Mouse (Mus musculus) limb, embryonic 10.5 days (tissue): Measurements from ENCODE around the gene Manbal. TPM values are rescaled to one million over a fixed set of nuclear protein-coding genes. Genes with fewer than 3 reads are reported as not detected.

Experiments used
- DNase-seq: peaks from one replicate; pipeline ENCODE4 v3.0.0-alpha.2; 2017; ENCODE audit warnings: low spot score
- H3K27ac ChIP-seq: fragments of 300-500 bp; sonication (generic); 2 replicates; pipeline ENCODE4 v1.5.1; 2016; ENCODE audit warnings: mild to moderate bottlenecking
- H3K27me3 ChIP-seq: fragments of 300-500 bp; sonication (generic); 2 replicates; pipeline ENCODE4 v1.6.1; 2016; ENCODE audit warnings: low read depth, mild to moderate bottlenecking; ENCODE audit not compliant: poor library complexity, severe bottlenecking
- H3K36me3 ChIP-seq: fragments of 300-500 bp; sonication (generic); 2 replicates; pipeline ENCODE4 v1.6.1; 2016; ENCODE audit warnings: mild to moderate bottlenecking, moderate library complexity
- H3K4me1 ChIP-seq: fragments of 300-500 bp; sonication (generic); 2 replicates; pipeline ENCODE4 v1.6.1; 2016
- H3K4me3 ChIP-seq: fragments of 300-500 bp; sonication (generic); 2 replicates; pipeline ENCODE4 v1.5.1; 2016; ENCODE audit warnings: mild to moderate bottlenecking, moderate library complexity
- H3K9me3 ChIP-seq: fragments of 300-500 bp; sonication (generic); replicated peaks from 2 replicates; pipeline ENCODE4 v1.6.1; 2016; ENCODE audit warnings: mild to moderate bottlenecking
- WGBS: fragments of 180-500 bp; shearing (Covaris S2); methylation state at CpG from one replicate; pipeline ENCODE4 v1.1.7; 2016; 5-methylcytosine and 5-hydroxymethylcytosine counted together
- polyA plus RNA-seq: library from polyadenylated mRNA; unstranded; fragments of >200 nt; fragmentation: Nextera tagmentation; extraction: Ambion mirVana; gene quantifications from 2 replicates; pipeline ENCODE4 v1.2.1, GENCODE M21; 2016

The Manbal gene
- polyA plus RNA-seq: 70.0 and 70.9 TPM in 2 replicates

DNA sequence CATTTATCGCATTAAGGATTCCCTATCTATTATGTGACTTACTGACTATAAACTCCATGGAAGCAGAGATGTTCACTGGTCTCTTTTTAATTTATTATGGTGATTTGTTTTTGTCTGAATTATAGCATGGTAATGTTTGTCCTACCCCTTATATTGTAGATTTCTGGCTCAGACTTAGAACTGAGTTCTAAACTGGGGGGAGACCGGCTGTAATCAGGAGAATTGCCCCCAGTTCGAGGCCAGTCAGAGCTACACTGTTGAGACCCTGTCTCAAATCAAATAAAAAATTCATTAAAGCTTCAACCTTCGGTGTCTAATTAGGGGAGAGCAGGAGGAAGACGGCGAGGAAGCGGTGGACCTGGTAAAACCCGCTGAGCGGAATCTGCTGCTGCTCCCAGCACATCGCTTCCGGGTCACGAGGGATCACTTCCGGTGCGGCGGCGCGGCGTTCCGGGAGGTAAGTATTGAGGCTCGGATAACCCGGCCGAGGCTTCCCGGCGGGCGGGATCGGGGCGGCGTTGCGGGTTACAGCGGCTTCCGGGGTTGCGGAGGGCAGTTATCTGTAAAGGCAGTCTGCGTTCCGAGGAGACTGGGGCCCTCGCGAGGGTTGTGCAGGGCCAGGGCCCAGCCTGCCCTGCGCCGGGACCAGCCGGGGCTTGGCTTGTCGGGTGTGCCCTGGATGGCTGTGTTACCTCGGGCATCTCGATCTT, at the start of gene Manbal:
TSS of gene Manbal (plus strand) at position 411 of the 710 bp plus-strand sequence.
- Histone ChIP-seq H3K27ac (peak within 1 kb of the TSS; percentile 96), H3K27me3 (no peaks in the 10 kb centered on the region), H3K4me3 (peak within 1 kb of the TSS; percentile 97), H3K36me3 (peaks cover 10% of the 10 kb centered on the region), H3K4me1 (peaks cover 16% of the 10 kb centered on the region), H3K9me3 (no peaks in the 10 kb centered on the region)
- WGBS: 5% methylated on average over 42 of the region's 42 CpGs
- peak; percentile 97 for DNase-seq

DNA sequence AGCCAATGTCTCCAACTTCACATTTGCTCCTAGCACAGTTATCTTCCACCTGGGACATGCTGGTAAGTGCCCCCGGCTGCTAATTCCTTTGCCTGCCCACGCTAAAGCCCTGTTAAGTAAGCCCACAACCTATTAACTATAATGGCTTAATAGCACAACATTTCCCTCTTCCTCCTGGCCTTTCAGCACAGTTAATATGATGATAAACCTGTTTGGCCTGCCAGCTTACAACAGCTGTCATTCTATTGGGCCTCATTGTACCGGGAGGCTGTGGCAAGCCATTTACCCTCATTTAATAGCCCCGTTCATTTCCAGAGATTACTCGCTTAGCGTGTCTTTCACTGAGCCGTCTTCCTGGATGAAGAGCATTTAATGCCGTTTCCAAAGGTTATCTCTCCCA, 47.3 kb upstream of the Manbal start:
- Histone ChIP-seq H3K36me3 (peaks cover 98% of the 10 kb centered on the region), H3K9me3 (no peaks in the 10 kb centered on the region), H3K27ac (no peak overlapping the region), H3K27me3 (no peaks in the 10 kb centered on the region), H3K4me1 (no peaks in the 10 kb centered on the region), H3K4me3 (no peak overlapping the region)
- 79% methylated on average over 8 of the region's 8 CpGs for WGBS
- no peak for DNase-seq

DNA sequence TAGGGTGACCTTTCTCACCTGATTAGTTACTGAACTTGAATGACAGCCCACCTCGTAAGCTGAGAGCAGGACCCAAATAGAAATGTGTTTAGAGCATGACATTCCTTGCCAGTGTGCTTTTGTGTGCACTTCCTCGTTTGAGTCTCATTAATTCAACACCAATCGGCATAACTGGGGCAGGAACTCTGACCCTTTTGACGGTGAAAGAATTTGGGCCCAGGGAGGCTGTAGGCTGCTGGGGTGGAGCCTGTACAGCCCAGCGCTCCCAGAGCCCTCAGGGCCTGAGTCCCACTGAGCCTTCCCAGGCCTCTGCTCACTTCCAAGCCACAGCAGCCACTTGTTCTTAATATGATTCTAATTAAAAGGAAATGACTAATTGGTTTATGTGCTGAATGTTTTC, 46.5 kb upstream of the Manbal start:
- 59% methylated on average over 5 of the region's 5 CpGs for WGBS
- H3K9me3 ChIP-seq: no peaks in the 10 kb centered on the region

DNA sequence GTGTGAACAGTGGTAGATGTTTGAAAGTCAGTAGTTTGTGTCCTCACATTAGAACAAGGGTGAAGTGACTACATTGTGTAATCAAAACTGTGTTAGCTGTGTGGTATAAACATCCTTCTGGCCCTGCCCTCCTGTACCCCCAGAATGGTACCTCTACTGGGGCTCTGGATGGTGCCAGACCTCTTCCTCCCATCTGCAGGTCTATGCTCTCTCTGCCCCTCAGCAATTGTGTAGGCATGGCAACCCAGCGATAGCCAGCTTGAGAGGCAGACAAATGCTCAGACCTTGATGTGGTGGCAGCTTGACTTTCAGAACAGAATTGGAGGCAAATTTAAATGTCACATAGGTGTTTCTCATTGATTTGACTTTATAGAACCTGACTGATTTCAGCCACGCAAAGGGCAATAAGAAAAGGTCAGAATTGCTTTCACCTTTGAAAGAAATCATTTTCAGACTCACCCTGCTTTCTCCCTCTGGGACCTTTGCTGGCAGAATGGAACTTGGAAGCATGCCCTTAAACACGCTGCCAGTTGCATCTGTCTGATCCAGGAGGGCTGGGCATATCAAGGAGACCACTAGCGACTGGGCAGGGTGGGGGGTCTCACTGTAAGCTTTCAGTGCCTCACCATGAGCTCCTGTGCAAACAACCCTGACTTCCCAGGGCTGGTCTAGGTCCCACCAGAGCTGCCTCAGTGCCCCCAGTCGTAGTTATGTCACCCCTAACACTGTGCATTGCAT, 45.2 kb upstream of the Manbal start:
- no peak for DNase-seq
- H3K9me3 ChIP-seq: no peaks in the 10 kb centered on the region
- no peak overlapping the region for H3K4me3 ChIP-seq
- no peaks in the 10 kb centered on the region for H3K27me3 ChIP-seq
- no peaks in the 10 kb centered on the region for H3K4me1 ChIP-seq
- no peak overlapping the region for H3K27ac ChIP-seq
- H3K36me3 ChIP-seq: peaks cover 99% of the 10 kb centered on the region
- WGBS: 94% methylated on average over 5 of the region's 5 CpGs

More for the DNA sequence above, 46.5 kb upstream of the Manbal start:
- H3K4me1 ChIP-seq: no peaks in the 10 kb centered on the region
- no peaks in the 10 kb centered on the region for H3K27me3 ChIP-seq
- DNase-seq: no peak
- no peak overlapping the region for H3K27ac ChIP-seq
- H3K36me3 ChIP-seq: peaks cover 98% of the 10 kb centered on the region
- H3K4me3 ChIP-seq: no peak overlapping the region

DNA sequence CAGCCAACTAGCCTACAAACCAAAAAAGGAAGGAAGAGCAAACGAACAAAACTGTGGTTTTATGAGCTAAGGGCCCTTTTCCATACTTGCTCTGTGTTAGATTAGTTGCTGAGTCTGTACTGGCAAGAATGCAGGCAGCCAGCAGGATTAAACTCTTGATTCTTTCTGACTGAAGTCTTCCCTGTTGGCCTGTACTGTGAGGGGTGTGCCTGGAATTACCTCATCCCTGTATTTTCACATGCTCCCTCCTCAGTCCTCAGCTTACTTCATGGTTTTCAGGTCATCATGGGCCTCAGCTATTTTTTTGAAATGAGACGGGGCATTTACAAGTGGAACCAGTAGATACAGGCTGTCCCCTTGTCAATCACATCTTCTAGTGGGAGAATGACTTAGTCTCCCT, 42.2 kb upstream of the Manbal start:
- H3K27me3 ChIP-seq: no peaks in the 10 kb centered on the region
- no peak overlapping the region for H3K27ac ChIP-seq
- 87% methylated on average over 2 of the region's 2 CpGs for WGBS

DNA sequence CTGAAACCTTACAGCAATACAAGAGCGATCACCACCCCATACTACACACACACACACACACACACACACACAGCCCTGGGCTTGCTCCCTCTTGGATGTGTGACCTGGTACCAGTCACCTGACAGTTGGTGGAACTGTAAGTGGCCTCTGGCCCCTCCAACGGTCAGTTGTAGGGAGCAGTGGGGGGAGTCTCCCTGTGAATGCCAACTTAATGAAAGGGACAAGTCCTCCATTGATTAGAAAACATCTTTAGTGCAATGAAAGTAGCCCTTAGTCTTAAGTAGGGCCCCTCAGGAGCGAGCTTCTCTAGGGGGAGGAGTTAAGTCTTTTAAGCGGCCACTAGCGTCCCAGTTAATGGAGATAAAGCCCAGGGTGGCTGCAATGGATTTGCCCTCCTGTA, 39.3 kb upstream of the Manbal start:
- Histone ChIP-seq H3K36me3 (peaks cover 63% of the 10 kb centered on the region), H3K4me1 (0 out of 2 replicates have a peak, but pooled peaks cover 4% of the 10 kb centered on the region), H3K4me3 (no peak overlapping the region), H3K27me3 (no peaks in the 10 kb centered on the region), H3K9me3 (no peaks in the 10 kb centered on the region), H3K27ac (no peak overlapping the region)
- WGBS: 47% methylated on average over 5 of the region's 5 CpGs
- DNase-seq: no peak

More for the DNA sequence above, 42.2 kb upstream of the Manbal start:
- Histone ChIP-seq H3K9me3 (no peaks in the 10 kb centered on the region), H3K36me3 (peaks cover 91% of the 10 kb centered on the region), H3K4me3 (no peak overlapping the region), H3K4me1 (0 out of 2 replicates have a peak, but pooled peaks cover 4% of the 10 kb centered on the region)
- DNase-seq: no peak

DNA sequence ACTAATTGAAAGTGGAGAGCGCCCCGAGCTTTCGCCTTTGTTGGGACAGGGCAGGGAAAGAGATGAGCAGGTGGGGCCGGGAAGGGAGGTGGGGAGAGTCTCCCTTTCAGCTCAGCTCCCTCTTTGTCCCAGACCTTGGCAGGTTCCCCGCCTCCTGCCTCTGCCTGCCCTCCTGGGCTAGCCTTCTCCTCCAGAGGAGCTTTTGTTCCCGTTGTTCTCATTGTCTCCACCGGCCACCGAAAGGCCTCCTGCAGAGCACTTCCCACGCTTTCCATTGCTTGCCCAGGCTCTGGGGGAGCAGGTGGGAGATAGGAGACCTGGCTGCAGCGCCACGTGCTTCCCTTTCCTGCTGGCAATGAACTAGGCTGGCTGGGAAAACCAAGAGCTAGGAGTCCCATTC, 38.8 kb upstream of the Manbal start:
- no peaks in the 10 kb centered on the region for H3K27me3 ChIP-seq
- peaks cover 62% of the 10 kb centered on the region for H3K36me3 ChIP-seq
- no peak for DNase-seq
- H3K4me1 ChIP-seq: 0 out of 2 replicates have a peak, but pooled peaks cover 4% of the 10 kb centered on the region
- WGBS: 34% methylated on average over 11 of the region's 11 CpGs
- no peak overlapping the region for H3K27ac ChIP-seq
- no peaks in the 10 kb centered on the region for H3K9me3 ChIP-seq
- H3K4me3 ChIP-seq: no peak overlapping the region

DNA sequence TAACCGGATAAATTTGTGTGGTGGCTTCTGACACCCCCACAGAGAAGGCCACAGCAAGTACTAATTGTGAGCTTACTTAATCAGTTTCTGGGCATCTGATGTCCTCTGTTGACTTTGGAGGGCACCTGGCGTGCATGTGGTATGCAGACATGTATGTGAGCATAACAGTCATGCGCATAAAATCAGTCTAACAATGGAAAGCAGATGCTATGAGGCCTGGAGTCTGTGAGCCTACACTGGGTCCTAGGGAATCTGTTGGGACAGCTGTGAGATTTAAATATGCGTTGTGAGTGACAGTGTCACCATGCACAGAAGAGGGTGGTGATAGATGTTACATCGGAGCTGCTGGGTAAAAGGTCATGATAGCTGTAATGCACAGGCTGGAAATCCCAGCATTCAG, 35.3 kb upstream of the Manbal start:
- Histone ChIP-seq H3K27me3 (no peaks in the 10 kb centered on the region), H3K4me3 (no peak overlapping the region), H3K27ac (no peak overlapping the region), H3K9me3 (no peaks in the 10 kb centered on the region), H3K4me1 (peaks cover 7% of the 10 kb centered on the region; the same call in 1 of the 2 replicates), H3K36me3 (peaks cover 27% of the 10 kb centered on the region)
- 88% methylated on average over 5 of the region's 5 CpGs for WGBS
- DNase-seq: no peak

DNA sequence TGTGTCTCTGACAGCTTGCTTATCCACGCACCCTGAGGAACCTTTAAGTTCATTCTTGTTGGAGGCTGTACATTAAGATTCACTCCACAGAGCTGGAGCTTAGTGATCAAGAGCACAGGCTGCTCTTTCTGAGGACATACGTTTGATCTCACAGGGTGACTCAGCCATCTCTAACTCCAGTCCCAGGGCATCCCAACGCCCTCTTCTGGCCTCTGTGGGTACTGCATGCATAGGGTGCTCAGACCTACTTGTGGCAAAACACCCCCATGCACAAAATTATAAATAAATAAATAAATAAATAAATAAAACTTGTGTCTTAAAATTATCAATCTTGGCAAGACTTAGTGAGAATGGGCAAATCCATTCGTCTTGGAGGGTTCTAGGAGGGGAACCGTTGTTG, 28.7 kb upstream of the Manbal start:
- Histone ChIP-seq H3K36me3 (no peaks in the 10 kb centered on the region), H3K27ac (no peak overlapping the region), H3K9me3 (no peaks in the 10 kb centered on the region), H3K4me1 (peaks cover 29% of the 10 kb centered on the region), H3K4me3 (no peak overlapping the region), H3K27me3 (0 out of 2 replicates have a peak, but pooled peaks cover 3% of the 10 kb centered on the region)
- WGBS: 46% methylated on average over 5 of the region's 5 CpGs
- DNase-seq: peak; percentile 81

DNA sequence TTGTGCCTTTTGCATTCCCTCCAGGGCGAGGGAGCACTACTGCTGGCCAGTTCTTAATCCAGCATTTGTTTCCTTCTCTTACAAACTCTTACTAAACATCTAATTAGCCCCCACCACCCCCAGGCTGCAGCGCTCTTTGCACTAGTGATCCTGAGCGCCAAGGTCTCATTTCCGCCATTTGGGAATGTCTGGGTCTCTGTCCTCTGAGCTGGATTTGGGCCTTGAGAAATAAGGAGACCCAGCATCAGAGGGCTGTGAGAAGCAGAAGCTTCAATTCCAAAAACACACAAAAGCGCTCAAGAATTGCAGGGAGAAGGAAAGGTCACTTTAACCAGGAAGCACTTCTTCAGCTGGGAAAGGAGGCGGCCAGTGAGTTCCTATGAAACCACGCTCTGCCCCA, 27.9 kb upstream of the Manbal start:
- 0 out of 2 replicates have a peak, but pooled peaks cover 3% of the 10 kb centered on the region for H3K27me3 ChIP-seq
- H3K36me3 ChIP-seq: no peaks in the 10 kb centered on the region
- no peak overlapping the region for H3K4me3 ChIP-seq
- WGBS: 80% methylated on average over 7 of the region's 7 CpGs
- DNase-seq: no peak
- H3K9me3 ChIP-seq: no peaks in the 10 kb centered on the region
- peaks cover 29% of the 10 kb centered on the region for H3K4me1 ChIP-seq
- H3K27ac ChIP-seq: peak overlapping the region; percentile 76

DNA sequence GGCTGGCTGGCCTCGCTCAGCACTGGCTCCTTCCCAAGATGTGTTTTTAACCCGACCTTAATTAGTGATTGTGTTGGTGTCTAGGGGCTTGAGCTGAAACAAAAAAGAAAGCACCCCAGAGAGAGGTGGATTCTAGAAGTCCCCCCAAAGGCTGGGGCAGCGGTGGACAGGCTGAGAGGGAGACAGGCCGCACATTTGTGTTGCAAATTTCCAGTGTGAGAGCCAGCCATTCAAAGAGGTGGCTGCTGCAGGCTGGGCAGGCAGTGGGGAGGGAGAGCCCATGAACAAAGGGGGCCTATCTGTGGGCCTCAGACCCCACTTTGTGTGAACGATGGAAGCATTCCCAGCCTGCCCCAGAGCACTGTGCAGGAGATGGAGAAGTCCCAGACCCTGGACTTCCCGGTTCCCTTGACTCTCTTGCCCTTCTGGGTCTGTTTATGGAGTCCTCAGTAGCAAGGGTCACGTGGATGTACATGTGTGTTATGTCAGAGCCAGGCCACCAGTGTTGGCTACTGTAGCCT, 27.1 kb upstream of the Manbal start:
- H3K4me3 ChIP-seq: no peak overlapping the region
- 0 out of 2 replicates have a peak, but pooled peaks cover 3% of the 10 kb centered on the region for H3K27me3 ChIP-seq
- H3K9me3 ChIP-seq: no peaks in the 10 kb centered on the region
- WGBS: 48% methylated on average over 7 of the region's 7 CpGs
- peaks cover 29% of the 10 kb centered on the region for H3K4me1 ChIP-seq
- peak overlapping the region; percentile 76 for H3K27ac ChIP-seq
- no peaks in the 10 kb centered on the region for H3K36me3 ChIP-seq
- DNase-seq: no peak

DNA sequence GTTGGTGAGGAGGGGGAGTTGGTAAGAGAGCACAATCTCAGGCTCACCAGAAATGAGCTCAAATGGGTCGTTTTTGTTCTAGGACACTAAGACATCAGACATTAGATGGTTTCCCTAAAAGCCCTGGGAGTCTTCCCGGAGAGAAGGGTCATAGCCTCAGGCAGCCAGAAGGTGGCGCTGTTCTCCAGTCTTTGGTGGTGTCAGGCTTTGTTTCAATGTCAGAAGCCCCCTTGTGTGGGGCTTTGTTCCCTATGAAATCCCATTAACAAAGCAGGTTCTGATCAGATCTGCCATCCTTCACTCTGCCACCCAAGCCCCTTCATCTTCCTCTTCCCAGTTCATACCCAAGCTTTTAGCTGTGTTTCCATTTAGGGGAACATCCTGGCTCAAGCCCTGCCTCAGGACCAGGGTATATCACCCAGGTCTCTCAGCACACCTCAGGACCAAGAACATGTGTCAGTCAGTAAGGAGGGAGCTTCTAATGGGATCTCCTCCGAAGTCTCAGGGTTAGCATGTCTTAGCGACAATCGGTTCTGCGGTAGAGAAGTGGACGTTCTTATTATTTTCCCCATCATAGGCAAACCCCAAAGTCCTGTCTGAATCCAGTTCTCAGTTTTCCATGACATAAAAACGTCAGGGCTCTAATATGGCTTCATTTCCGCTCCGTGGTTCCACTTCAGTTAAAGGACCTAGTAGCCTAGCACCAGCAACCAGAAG, 25.7 kb upstream of the Manbal start:
- peaks cover 26% of the 10 kb centered on the region for H3K4me1 ChIP-seq
- peak overlapping the region; percentile 85 for H3K27ac ChIP-seq
- H3K27me3 ChIP-seq: 0 out of 2 replicates have a peak, but pooled peaks cover 3% of the 10 kb centered on the region
- WGBS: 46% methylated on average over 11 of the region's 11 CpGs
- H3K9me3 ChIP-seq: no peaks in the 10 kb centered on the region
- peak; percentile 94 for DNase-seq
- H3K4me3 ChIP-seq: no peak overlapping the region
- no peaks in the 10 kb centered on the region for H3K36me3 ChIP-seq
